Comparison of ENCODE assay signal across 20 mouse cellular contexts in the genomic region with DNA sequence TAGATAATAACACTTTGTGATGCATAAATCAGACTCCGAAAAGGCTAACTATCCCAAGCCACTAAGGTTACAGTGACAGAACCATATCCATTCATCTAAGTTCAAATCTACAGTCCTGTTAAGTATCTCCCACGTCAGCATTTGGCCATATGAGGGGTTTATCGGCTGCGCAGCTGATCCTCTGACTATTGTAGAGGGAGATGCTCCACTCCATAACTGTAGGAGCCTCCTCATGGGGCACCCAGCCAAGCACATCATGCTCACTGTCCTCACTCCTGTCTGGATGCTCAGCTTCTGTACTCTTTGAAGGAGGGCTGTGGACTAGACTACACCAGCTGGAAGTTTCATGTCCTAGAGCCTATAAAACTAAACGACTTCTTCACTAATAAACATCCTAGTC.
DNase-seq lines count a peak whose midpoint lies in the region; ATAC-seq lines count a peak whose summit lies in the region.
"Had no signal": no experiment of that assay in that cellular context is flagged by ENCODE, and none has a peak within 500 bp of the region (broad histone marks: within the 10 kb centered on the region; RNA-seq: fewer than 3 reads in every experiment).

No protein-coding gene starts in this region.

- H3K4me1 ChIP-seq in kidney, embryonic 16.5 days (ENCODE audit: insufficient read depth, low read length): no peaks in the 10 kb centered on the region
- no peaks in the 10 kb centered on the region for H3K4me1 ChIP-seq in stomach, embryonic 16.5 days (ENCODE audit: control insufficient read depth, insufficient read depth, low read length)
- peaks cover 7% of the 10 kb centered on the region for H3K4me1 ChIP-seq in forebrain, embryonic 10.5 days
- H3K4me1 ChIP-seq: forebrain, embryonic 13.5 days; heart, embryonic 15.5 days had no signal

- no peaks in the 10 kb centered on the region for H3K27me3 ChIP-seq in kidney, embryonic 16.5 days (ENCODE audit: insufficient read depth, low read length)
- H3K27me3 ChIP-seq in stomach, embryonic 16.5 days (ENCODE audit: control insufficient read depth, insufficient read depth, low read length): no peaks in the 10 kb centered on the region
- H3K27me3 ChIP-seq in forebrain, embryonic 10.5 days (ENCODE audit: poor library complexity, severe bottlenecking): no peaks in the 10 kb centered on the region
- H3K27me3 ChIP-seq: embryonic facial prominence, embryonic 13.5 days; forebrain, embryonic 13.5 days; heart, embryonic 15.5 days had no signal

- H3K27ac ChIP-seq in kidney, embryonic 16.5 days (ENCODE audit: low read length): no peak overlapping the region
- H3K27ac ChIP-seq in stomach, embryonic 16.5 days (ENCODE audit: low read length): no peak overlapping the region
- no peak overlapping the region for H3K27ac ChIP-seq in forebrain, embryonic 10.5 days
- H3K27ac ChIP-seq: embryonic facial prominence, embryonic 13.5 days; forebrain, embryonic 13.5 days; heart, adult 2 months; heart, embryonic 15.5 days had no signal

- peak; percentile 91; the same call in 1 of the 2 replicates for ATAC-seq in kidney, embryonic 16.5 days (ENCODE audit: low FRiP score, low TSS enrichment)
- ATAC-seq in stomach, embryonic 16.5 days (ENCODE audit: insufficient read depth, low FRiP score): peak; percentile 44; the same call in 1 of the 2 replicates
- ATAC-seq: forebrain, embryonic 13.5 days; forebrain, postnatal 0 days had no signal

- 32% methylated on average over 5 of the region's 5 CpGs for WGBS in kidney, embryonic 16.5 days
- WGBS in stomach, embryonic 16.5 days: 43% methylated on average over 5 of the region's 5 CpGs
- WGBS in forebrain, embryonic 10.5 days: 94% methylated on average over 5 of the region's 5 CpGs

- no peaks in the 10 kb centered on the region for H3K9me3 ChIP-seq in kidney, embryonic 16.5 days (ENCODE audit: low read length)
- H3K9me3 ChIP-seq in stomach, embryonic 16.5 days (replicated peaks; ENCODE audit: control insufficient read depth, low read length): no peaks in the 10 kb centered on the region
- no peaks in the 10 kb centered on the region for H3K9me3 ChIP-seq in forebrain, embryonic 10.5 days
- H3K9me3 ChIP-seq: embryonic facial prominence, embryonic 13.5 days; forebrain, embryonic 13.5 days; heart, embryonic 15.5 days had no signal

- H3K4me2 ChIP-seq in kidney, embryonic 16.5 days (replicated peaks; ENCODE audit: low read depth, low read length): no peak overlapping the region
- H3K4me2 ChIP-seq in stomach, embryonic 16.5 days (ENCODE audit: low read depth, low read length): no peak overlapping the region
- H3K4me2 ChIP-seq: embryonic facial prominence, embryonic 13.5 days; forebrain, embryonic 13.5 days; heart, embryonic 11.5 days; heart, embryonic 15.5 days had no signal

- no peak for DNase-seq in kidney, postnatal 36 days
- DNase-seq in kidney, postnatal 4 days: peak; percentile 55 to 67
- DNase-seq in kidney, postnatal 25 days: no peak
- DNase-seq in testis, postnatal 10 days (ENCODE audit: low spot score): peak; percentile 46
- DNase-seq in testis, postnatal 14 days (ENCODE audit: low spot score): no peak
- DNase-seq in forebrain, embryonic 10.5 days (ENCODE audit: extremely low spot score, low spot score): no peak
- DNase-seq: adrenal gland, adult 2 months; adrenal gland, postnatal 25 days; cerebellum, adult 9-11 months; cerebellum, postnatal 36 days; forebrain, postnatal 0 days; gastrocnemius, postnatal 14 days; heart, adult 2 months; heart, postnatal 14 days had no signal

- H3K9ac ChIP-seq in kidney, embryonic 16.5 days (replicated peaks; ENCODE audit: low read length): no peak overlapping the region
- no peak overlapping the region for H3K9ac ChIP-seq in stomach, embryonic 16.5 days (ENCODE audit: low read length)
- H3K9ac ChIP-seq: embryonic facial prominence, embryonic 13.5 days; forebrain, embryonic 13.5 days; forebrain, postnatal 0 days; heart, embryonic 15.5 days had no signal

- H3K36me3 ChIP-seq in kidney, embryonic 16.5 days (ENCODE audit: insufficient read depth, low read length): no peaks in the 10 kb centered on the region
- H3K36me3 ChIP-seq in stomach, embryonic 16.5 days (ENCODE audit: control insufficient read depth, insufficient read depth, low read length): no peaks in the 10 kb centered on the region
- no peaks in the 10 kb centered on the region for H3K36me3 ChIP-seq in forebrain, embryonic 10.5 days (replicated peaks)
- H3K36me3 ChIP-seq: embryonic facial prominence, embryonic 13.5 days; heart, embryonic 15.5 days had no signal

- no peak overlapping the region for H3K4me3 ChIP-seq in kidney, embryonic 16.5 days (ENCODE audit: low read length)
- H3K4me3 ChIP-seq in stomach, embryonic 16.5 days (replicated peaks; ENCODE audit: low read length): no peak overlapping the region
- H3K4me3 ChIP-seq in forebrain, embryonic 10.5 days: no peak overlapping the region
- H3K4me3 ChIP-seq: embryonic facial prominence, embryonic 13.5 days; forebrain, embryonic 13.5 days; heart, adult 2 months; heart, embryonic 15.5 days had no signal

Comparison
In these comparisons a context has a peak if more than half of its experiments do, and no peak if none do; other contexts are left out.
1. DNase-seq: peak in kidney, postnatal 4 days (2 of 2) and testis, postnatal 10 days (single experiment); none in kidney, postnatal 36 days (0 of 2), kidney, postnatal 25 days (0 of 2), testis, postnatal 14 days (single experiment) and forebrain, embryonic 10.5 days (single experiment).